Mouse (Mus musculus) heart, embryonic 11.5 days (tissue): Measurements from ENCODE around the gene Cdk9. TPM values are rescaled to one million over a fixed set of nuclear protein-coding genes. Genes with fewer than 3 reads are reported as not detected.
A peak's percentile ranks its signal among the peaks of the same experiment; 100 is the strongest.

Source experiments
- ATAC-seq: fragments of 200-750 bp; cut with Nextera tagmentation; replicated peaks from 2 replicates; pipeline ENCODE4 v1.8.0; 2017; ENCODE audit warnings: moderate library complexity; ENCODE audit not compliant: insufficient number of reproducible peaks, low FRiP score, low TSS enrichment
- H3K27ac ChIP-seq: fragments of 300-500 bp; sonication (generic); 2 replicates; pipeline ENCODE4 v1.5.1; 2014; ENCODE audit warnings: mild to moderate bottlenecking, low read depth, low read length
- H3K27me3 ChIP-seq: fragments of 300-500 bp; sonication (generic); 2 replicates; pipeline ENCODE4 v1.6.1; 2014; ENCODE audit warnings: mild to moderate bottlenecking, low read length, mixed read lengths; ENCODE audit not compliant: control insufficient read depth, insufficient read depth
- H3K36me3 ChIP-seq: fragments of 300-500 bp; sonication (generic); 2 replicates; pipeline ENCODE4 v1.6.1; 2014; ENCODE audit warnings: mild to moderate bottlenecking, low read length, moderate library complexity, mixed read lengths; ENCODE audit not compliant: control insufficient read depth, insufficient read depth
- H3K4me1 ChIP-seq: fragments of 300-500 bp; sonication (generic); 2 replicates; pipeline ENCODE4 v1.6.1; 2014; ENCODE audit warnings: low read length; ENCODE audit not compliant: control insufficient read depth, insufficient read depth
- H3K4me2 ChIP-seq: fragments of 300-500 bp; sonication (generic); 2 replicates; pipeline ENCODE4 v1.6.1; 2014; ENCODE audit warnings: mild to moderate bottlenecking, moderate library complexity
- H3K4me3 ChIP-seq: fragments of 300-500 bp; sonication (generic); 2 replicates; pipeline ENCODE4 v1.5.1; 2014; ENCODE audit warnings: low read depth, low read length
- H3K9ac ChIP-seq: fragments of 300-500 bp; sonication (generic); 2 replicates; pipeline ENCODE4 v1.6.1; 2014; ENCODE audit warnings: mild to moderate bottlenecking, low read depth, low read length, moderate library complexity
- H3K9me3 ChIP-seq: fragments of 300-500 bp; sonication (generic); replicated peaks from 2 replicates; pipeline ENCODE4 v1.6.1; 2016; ENCODE audit warnings: low read length; ENCODE audit not compliant: control insufficient read depth
- WGBS: fragments of 180-500 bp; shearing (Covaris S2); extraction: QIAGEN DNeasy Blood & Tissue Kit; methylation state at CpG from one replicate; pipeline ENCODE4 v1.1.7; 2014; ENCODE audit not compliant: insufficient replicate concordance; 5-methylcytosine and 5-hydroxymethylcytosine counted together
- polyA plus RNA-seq: library from polyadenylated mRNA; unstranded; fragments of >200 nt; fragmentation: Nextera tagmentation; extraction: Ambion mirVana; gene quantifications from 2 replicates; pipeline ENCODE4 v1.2.1, GENCODE M21; 2014

The Cdk9 gene
- polyA plus RNA-seq, 1 experiment from 2014 or later: 61.2 TPM

GRCm38 (mm10) chr2:32693823-32694411, 19.0 kb downstream of the Cdk9 start:
- no peaks in the 10 kb centered on the region for H3K9me3 ChIP-seq
- H3K36me3 ChIP-seq: no peaks in the 10 kb centered on the region
- peak overlapping the region; percentile 86 for H3K4me3 ChIP-seq
- WGBS: under 1% methylated on average over 51 of the region's 51 CpGs
- H3K4me1 ChIP-seq: peaks cover 11% of the 10 kb centered on the region
- peak overlapping the region; percentile 79 for H3K27ac ChIP-seq
- no peaks in the 10 kb centered on the region for H3K27me3 ChIP-seq
- peak overlapping the region; percentile 91 for H3K9ac ChIP-seq
- peak; percentile 96 for ATAC-seq
- H3K4me2 ChIP-seq: peak overlapping the region; percentile 96

- H3K36me3 ChIP-seq: no peaks in the 10 kb centered on the region
- H3K27ac ChIP-seq: peak overlapping the region; percentile 79; the same call in 1 of the 2 replicates
- H3K4me1 ChIP-seq: peaks cover 11% of the 10 kb centered on the region
- ATAC-seq: no peak
- peak overlapping the region; percentile 86 for H3K4me3 ChIP-seq
- no peaks in the 10 kb centered on the region for H3K9me3 ChIP-seq
- peak overlapping the region; percentile 91 for H3K9ac ChIP-seq
- WGBS: 21% methylated on average over 7 of the region's 7 CpGs
- peak overlapping the region; percentile 96 for H3K4me2 ChIP-seq
- H3K27me3 ChIP-seq: no peaks in the 10 kb centered on the region
These were observed 19.6 kb downstream of the Cdk9 start for GRCm38 (mm10) chr2:32693282-32693681.

GRCm38 (mm10) chr2:32692496-32692895, 20.4 kb downstream of the Cdk9 start:
- Histone ChIP-seq H3K9ac (no peak overlapping the region; the same call in 1 of the 2 replicates), H3K4me1 (peaks cover 11% of the 10 kb centered on the region), H3K4me2 (peak overlapping the region; percentile 96; the same call in 1 of the 2 replicates), H3K4me3 (no peak overlapping the region), H3K36me3 (peaks cover 3% of the 10 kb centered on the region; the same call in 1 of the 2 replicates), H3K27me3 (no peaks in the 10 kb centered on the region), H3K9me3 (no peaks in the 10 kb centered on the region), H3K27ac (no peak overlapping the region)
- WGBS: 95% methylated on average over 14 of the region's 14 CpGs
- ATAC-seq: no peak

- no peak for ATAC-seq
- no peak overlapping the region for H3K4me3 ChIP-seq
- H3K4me1 ChIP-seq: peaks cover 11% of the 10 kb centered on the region
These were observed 21.8 kb downstream of the Cdk9 start for GRCm38 (mm10) chr2:32691041-32691440.

GRCm38 (mm10) chr2:32689420-32689819, 23.5 kb downstream of the Cdk9 start:
- 20% methylated on average over 5 of the region's 5 CpGs for WGBS

More at GRCm38 (mm10) chr2:32691041-32691440, 21.8 kb downstream of the Cdk9 start:
- no peak overlapping the region; the same call in 1 of the 2 replicates for H3K4me2 ChIP-seq
- WGBS: 89% methylated on average over 11 of the region's 11 CpGs
- 0 out of 2 replicates have a peak overlapping the region, but pooled peaks have one; percentile 34 for H3K9ac ChIP-seq
- no peaks in the 10 kb centered on the region for H3K9me3 ChIP-seq
- H3K27ac ChIP-seq: no peak overlapping the region
- no peaks in the 10 kb centered on the region for H3K27me3 ChIP-seq
- H3K36me3 ChIP-seq: peaks cover 11% of the 10 kb centered on the region

GRCm38 (mm10) chr2:32687562-32687961, 25.3 kb downstream of the Cdk9 start:
- H3K27ac ChIP-seq: no peak overlapping the region
- H3K4me2 ChIP-seq: no peak overlapping the region
- H3K9me3 ChIP-seq: no peaks in the 10 kb centered on the region
- peaks cover 3% of the 10 kb centered on the region; the same call in 1 of the 2 replicates for H3K4me1 ChIP-seq
- peaks cover 27% of the 10 kb centered on the region for H3K36me3 ChIP-seq
- 94% methylated on average over 8 of the region's 8 CpGs for WGBS
- no peak overlapping the region for H3K4me3 ChIP-seq
- no peak overlapping the region for H3K9ac ChIP-seq
- no peaks in the 10 kb centered on the region for H3K27me3 ChIP-seq
- ATAC-seq: no peak

More at GRCm38 (mm10) chr2:32689420-32689819, 23.5 kb downstream of the Cdk9 start:
- Histone ChIP-seq H3K27me3 (no peaks in the 10 kb centered on the region), H3K9ac (no peak overlapping the region), H3K36me3 (peaks cover 20% of the 10 kb centered on the region), H3K9me3 (no peaks in the 10 kb centered on the region), H3K27ac (no peak overlapping the region), H3K4me3 (no peak overlapping the region), H3K4me2 (no peak overlapping the region), H3K4me1 (peaks cover 11% of the 10 kb centered on the region)
- ATAC-seq: no peak

- Histone ChIP-seq H3K9me3 (no peaks in the 10 kb centered on the region), H3K27ac (no peak overlapping the region), H3K9ac (no peak overlapping the region), H3K36me3 (peaks cover 28% of the 10 kb centered on the region), H3K27me3 (no peaks in the 10 kb centered on the region), H3K4me1 (0 out of 2 replicates have a peak, but pooled peaks cover 2% of the 10 kb centered on the region), H3K4me2 (no peak overlapping the region), H3K4me3 (no peak overlapping the region)
- 88% methylated on average over 6 of the region's 6 CpGs for WGBS
- ATAC-seq: no peak
These were observed 26.2 kb downstream of the Cdk9 start for GRCm38 (mm10) chr2:32686640-32687039.

GRCm38 (mm10) chr2:32685807-32686206, 27.1 kb downstream of the Cdk9 start:
- Histone ChIP-seq H3K4me3 (no peak overlapping the region), H3K9ac (no peak overlapping the region), H3K4me2 (no peak overlapping the region), H3K27ac (no peak overlapping the region), H3K36me3 (peaks cover 28% of the 10 kb centered on the region), H3K4me1 (no peaks in the 10 kb centered on the region; the same call in 1 of the 2 replicates), H3K27me3 (no peaks in the 10 kb centered on the region), H3K9me3 (no peaks in the 10 kb centered on the region)
- no peak for ATAC-seq
- 94% methylated on average over 3 of the region's 3 CpGs for WGBS
